Mouse (Mus musculus): ENCODE results near the gene Brd3.
"Not testable (repeated sequence)": the region's sequence is repeated elsewhere in the genome, so short reads cannot be mapped to it uniquely, and the experiment has no call there.

Gene Brd3

DNA sequence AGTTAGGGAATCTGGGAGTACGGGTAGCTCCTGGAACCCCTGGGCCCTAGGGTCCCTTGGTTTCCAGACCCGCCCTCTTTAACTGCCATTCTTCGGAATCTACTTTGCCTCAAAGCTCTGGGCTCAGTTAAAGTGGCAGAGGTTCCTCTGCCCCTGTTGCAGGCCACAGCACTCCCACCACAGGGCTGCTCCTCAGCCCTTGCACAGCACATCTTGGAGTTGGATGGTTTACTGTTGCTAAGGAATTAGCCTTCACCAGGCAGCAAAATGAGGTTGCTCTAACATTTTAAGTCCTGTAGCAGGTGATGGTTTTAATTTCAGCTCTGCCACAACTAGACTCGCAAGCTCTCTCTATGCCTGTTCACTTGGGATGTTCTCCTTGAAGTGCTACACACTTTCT is at the start of gene Brd3:
Brd3 (minus strand) TSS at position 101 of the 400 bp plus-strand sequence.
- DNase-seq (ENCODE audit: low spot score in 2 of 2): no peak

DNA sequence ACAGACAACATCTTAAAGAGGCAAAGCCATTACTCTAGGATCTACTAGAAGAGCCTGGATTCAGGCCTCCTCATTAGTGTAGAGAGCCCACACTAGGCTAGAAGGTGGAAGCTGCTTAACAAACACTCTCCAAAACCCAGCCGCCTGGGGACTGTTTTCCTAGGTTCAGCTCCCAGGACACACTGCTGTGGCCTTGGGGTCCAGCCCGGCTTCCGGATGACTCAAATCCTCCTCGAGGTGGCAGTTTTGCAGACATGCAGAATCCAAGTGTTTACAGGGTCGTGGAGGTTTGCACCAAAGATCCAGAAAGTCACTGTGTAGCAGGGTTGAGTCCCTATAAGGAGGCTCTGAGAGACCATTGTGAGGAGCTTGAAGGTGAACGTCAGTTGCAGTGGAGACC is 49.5 kb upstream of the Brd3 start:
- no peak for DNase-seq (ENCODE audit: low spot score in 2 of 2)

DNA sequence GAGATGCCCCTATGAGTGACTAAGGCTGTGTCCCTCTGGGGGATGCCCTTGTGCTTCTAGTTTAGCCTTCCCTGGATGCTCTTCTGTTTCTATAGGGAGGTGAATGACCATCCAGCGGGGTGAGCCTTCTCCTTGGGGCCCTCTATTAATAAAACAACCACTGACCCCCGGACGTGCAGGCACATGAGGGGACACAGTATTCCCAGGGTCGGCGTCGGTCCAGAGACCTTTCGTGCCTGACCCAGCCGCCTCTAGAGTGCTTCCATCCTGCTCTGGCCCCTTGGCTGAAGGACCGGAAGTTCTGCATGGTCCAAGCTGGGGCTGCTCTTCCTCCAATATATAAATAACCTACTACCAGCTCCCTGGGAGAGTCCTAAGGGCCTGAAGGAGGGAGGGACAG is 46.8 kb upstream of the Brd3 start:
- DNase-seq (ENCODE audit: low spot score in 2 of 2): no peak

DNA sequence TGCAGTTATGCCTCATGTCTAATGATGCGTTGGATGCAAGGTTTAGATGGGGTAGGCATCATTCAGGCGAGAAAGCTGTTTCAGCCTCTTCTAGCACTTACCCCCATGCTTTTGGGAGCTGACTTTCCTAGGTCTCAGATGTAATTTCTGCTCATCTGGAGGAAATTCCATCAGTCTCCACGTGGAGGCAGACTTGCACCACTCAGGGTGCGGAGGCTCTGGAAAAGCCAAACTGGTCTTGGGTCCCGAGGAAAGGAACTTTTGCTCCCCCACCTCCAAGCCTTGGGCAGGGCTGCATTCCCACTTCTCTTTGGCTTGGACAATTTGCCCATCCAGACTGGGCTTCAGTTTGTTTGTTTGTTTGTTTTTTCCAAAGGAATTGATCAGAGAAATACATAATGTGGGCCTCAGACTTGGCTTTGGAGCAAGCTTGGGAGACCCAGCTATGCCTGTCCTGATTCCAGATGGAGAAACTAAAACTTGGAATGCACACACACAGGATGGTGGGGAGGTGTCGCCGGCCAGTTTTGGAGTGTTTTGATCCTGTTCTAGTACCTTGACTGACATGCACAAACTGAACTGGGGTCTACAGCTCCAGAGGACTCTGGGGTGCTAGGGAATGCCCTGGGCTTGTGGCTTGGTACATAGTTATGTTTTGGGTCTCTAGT is 45.3 kb upstream of the Brd3 start:
- peak; percentile 37 to 76 for DNase-seq (ENCODE audit: low spot score in 2 of 2)

DNA sequence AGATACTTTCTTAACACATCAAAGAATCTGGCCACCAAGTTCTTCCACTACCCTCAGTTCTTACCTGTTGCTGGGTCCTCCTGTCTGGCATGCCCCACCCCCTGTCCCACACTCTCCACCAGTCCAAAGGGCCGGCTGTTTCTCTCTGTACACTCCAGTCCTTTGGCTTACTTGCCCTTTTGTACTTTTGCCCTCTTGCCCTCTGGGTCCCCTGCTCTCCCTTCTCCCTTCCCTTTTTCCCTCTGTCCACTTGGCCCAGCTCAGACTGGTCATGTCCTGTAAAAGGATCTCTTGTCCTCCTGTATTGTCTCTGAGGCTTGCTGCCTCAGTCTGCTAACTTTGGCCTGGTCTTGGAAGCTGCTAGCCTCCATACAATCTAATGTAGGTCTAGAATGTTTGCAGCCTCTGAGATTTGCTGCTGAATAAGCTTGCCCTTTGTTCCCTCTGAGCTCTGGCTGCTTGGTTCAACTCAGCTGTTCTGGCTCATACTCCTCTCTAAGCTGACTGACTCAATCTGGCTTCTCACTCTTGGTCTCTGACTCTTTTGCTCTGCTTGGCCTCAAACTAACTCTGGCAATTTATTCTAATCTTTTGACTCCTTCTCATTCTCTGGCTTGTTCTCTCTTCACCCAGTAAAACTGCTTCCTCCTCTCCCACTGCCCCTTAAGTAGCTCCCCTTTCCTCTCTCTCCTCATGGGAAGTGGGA is 41.4 kb upstream of the Brd3 start:
- no peak for DNase-seq (ENCODE audit: low spot score in 2 of 2)

DNA sequence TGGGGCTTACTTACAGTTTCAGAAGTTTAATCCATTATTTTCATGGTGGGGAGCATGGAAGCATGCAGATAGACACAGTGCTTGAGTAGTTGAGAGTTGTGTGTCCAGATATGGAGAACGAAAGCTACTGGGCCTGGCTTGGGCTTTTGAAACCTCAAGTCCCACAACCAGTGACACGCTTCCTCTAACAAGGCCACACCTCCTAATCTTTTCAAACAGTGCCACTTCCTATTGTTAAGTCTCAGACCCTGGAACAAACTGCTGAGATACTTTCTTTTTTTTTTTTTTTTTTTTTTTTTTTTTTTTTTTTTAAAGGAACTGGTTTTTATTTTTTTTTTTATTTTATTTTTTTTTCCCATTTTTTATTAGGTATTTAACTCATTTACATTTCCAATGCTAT is 40.5 kb upstream of the Brd3 start:
- DNase-seq (ENCODE audit: low spot score in 2 of 2): no peak

DNA sequence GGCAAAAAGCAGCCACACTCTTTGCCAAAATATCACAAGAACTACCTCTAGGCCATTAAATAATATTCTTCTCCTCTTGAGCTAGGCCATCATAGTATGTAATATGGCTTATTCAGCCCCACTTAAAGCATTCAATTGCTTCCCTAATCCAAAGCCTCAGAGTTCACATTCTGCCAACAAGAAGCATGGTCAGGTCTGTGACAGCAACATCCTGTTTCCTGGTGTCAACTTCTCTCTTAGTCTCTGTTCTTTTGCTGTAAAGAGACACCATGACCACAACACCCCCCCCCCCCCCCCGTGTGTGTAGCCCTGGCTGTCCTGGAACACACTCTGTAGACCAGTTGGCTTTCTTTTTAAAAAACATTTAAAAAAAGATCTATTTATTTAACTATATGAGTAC is 39.9 kb upstream of the Brd3 start:
- DNase-seq (ENCODE audit: low spot score in 2 of 2): no peak

DNA sequence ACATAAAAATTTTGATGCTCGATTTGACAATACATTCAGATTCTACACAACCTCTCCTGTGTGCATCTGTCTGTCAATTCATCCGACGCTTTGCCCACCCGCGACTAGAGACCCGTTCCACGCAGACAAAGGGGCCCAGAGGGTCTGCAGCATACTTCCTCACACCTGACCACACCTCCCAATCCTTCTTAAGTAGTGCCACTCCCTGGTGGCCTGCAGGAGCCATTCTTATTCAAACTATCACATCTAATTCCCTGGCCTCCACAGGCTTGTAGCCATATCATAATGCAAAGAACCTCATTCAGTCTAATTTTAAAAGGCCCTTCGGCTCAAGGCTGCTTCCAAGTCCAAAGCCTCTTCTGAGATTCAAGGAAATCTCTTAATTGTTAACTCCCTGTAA is 38.6 kb upstream of the Brd3 start:
- DNase-seq (ENCODE audit: low spot score in 2 of 2): not testable (repeated sequence)

DNA sequence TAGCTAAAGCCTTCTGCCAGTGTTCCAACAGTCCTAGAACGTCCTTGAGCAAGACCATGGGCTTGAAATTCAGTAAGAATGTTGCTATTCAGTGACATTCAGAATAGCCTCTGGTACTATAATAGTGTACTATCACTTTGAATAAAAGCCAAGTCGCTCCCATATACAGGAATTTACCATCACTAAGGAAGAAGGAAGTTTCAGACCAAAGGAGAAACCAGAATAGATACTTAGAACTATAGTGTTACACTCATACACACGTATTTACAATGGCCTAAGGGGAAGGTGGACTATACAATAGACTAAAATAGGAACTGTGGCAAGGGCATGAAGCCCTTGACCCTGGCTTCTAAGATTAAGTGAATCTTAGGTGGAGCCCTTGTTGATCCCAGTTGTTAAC is 38.1 kb upstream of the Brd3 start:
- DNase-seq (ENCODE audit: low spot score in 2 of 2): not testable (repeated sequence)

DNA sequence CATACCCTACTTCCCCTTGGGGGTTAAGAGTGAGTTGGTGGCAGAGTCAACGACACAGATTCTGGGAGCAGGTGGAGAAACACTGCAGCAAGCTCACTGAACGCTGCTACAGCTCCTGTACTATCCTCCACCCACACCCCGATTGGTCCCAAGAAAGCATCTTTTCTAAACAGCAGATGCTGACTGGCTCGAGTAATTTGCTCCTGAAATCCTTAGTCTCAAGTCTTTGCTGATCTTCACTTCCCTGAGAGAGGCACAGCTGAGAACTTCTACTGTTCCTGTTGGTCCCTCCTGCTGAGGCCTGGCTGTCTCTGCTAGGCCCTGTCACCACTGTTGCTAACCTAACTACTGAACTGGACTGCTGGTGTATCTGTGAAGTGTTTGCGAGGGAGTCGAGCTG is 37.2 kb upstream of the Brd3 start:
- DNase-seq (ENCODE audit: low spot score in 2 of 2): no peak

DNA sequence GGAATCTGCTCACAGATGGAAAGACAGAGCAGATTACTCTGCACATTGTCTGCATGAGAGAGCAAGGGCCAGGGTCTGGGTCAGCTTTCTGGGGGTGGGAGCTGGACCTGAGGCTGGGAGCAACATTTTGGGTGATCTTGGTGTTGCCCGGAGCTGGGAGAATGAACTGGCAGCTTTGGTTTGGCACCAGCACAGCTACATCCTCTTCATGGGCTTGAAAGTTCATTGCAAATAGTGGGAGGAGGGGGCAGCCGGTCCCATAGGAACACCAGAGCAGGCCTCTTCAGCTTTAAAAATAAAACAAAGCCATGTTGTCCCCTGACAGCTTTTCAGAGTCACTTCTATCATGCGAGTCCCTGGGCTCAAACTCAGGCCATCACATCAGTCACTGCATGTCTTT is 33.8 kb upstream of the Brd3 start:
- no peak for DNase-seq (ENCODE audit: low spot score in 2 of 2)

DNA sequence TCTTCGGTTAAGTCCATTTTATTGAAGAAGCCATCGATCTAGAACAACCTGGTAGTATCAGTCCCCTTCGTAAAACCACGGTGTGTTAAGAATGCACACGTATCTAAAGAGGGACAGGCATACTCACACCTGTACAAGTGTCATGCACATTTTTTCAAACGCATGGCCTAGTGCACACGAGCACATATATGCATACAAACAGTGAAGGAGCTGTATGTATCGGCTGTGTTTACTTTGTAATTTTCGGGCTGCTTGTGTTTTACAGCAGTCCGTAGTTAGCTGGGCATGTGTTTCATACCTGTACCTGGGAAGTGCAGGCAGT is 33.0 kb upstream of the Brd3 start:
- no peak for DNase-seq (ENCODE audit: low spot score in 2 of 2)

DNA sequence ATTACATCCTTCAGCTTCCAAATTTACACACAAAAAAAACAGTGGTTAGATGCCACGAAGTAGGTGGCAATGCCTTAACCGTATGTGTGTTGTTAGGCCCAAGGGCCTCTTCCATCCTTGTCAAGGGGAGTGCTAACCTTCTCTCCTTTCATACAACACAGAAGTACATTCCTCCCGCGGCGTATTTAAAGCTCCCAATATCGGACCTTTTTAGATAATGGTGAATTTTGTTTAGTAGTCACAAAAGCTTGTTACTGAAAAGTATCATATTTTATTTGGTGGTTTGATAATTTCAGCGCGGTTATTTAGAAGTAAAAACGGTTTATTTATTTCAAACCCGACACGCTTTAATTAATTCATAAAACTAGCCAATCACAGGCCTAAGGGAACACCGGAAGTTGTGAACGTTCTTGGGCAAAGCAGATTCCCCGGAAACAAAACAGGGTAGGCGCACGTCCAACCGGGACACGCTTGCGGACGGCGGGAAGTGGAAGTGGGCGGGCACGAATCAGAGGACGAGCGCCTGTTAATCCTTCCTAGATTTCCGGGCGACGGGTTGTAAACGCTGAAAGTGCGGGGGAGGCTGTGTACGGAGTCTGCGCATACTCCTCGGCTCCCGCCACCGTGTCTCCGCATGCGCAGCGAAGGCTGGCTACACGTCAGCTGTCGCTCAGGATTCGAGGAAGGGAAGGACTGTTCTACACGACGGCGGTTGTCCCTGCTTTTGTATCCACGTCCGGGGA is 32.5 kb upstream of the Brd3 start:
- DNase-seq (ENCODE audit: low spot score in 2 of 2): peak; percentile 89 to 93

DNA sequence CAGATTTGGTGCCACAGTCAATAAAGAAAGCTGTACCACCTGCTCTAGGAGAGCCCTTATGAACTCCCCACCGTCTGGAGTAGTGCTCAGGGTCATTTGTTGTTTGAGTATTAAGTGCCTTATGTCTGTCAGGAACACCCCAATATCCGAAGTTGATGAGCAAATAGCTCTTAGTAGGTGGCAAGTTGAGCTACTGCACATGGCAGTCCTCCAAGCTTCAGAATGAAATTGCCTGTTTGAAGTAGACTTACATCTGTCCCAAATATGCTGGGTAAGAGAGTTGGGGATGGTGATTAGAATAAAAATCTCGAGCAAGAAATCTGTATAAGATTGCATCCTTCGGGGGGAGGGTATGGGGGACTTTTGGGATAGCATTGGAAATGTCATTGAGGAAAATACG is 31.9 kb upstream of the Brd3 start:
- DNase-seq (ENCODE audit: low spot score in 2 of 2): no peak

DNA sequence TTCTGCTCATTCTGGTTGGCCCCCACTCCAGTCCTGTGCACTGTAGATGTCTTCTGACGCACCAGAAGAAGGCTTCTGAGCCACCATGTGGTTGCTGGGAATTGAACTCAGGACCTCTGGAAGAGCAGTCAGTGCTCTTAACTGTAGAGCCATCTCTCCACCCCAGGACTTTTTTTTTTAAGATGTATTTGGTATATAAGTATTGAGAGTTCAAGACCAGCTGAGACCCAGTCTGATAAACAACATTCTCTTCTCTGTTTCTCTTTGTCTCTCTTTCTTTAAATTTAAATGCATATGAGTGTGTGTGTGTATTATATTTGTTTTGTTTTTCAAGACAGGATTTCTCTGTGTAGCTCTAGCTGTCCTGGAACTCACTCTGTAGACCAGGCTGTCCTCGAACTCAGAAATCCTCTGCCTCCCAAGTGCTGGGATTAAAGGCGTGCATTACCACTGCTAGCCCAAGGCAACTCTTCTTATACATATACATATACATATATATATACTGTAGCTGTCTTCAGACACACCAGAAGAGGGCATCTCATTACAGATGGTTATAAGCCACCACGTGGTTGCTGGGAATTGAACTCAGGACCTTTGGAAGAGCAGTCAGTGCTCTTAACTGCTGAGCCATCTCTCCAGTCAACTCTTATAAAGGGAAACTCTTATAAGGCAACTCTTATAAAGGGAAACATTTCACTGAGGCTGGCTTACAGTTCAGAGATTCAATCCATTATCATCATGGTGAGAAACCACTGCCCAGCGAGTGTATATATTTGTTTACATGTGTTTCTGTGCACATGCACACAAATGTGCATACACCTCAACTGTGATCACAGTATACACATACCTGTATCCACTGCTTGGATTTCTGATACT is 31.2 kb upstream of the Brd3 start:
- not testable (repeated sequence) for DNase-seq (ENCODE audit: low spot score in 2 of 2)

DNA sequence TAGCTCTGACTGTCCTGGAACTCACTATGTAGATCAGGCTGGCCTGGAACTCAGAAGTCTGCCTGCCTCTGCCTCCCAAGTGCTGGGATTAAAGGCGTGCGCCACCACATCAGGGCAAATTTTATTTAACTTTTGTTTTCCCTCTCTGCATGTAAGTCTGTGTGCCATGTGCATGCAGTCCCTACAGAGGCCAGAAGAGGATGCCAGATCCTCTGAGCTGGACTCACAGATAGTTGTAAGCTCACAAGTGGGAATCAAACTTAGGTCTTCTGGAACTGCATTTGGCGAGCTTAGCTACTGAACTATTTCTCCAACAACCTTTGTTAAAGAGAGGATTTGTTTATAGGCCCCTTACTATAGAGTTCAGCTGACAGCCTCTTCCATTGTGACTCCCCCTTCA is 10.8 kb upstream of the Brd3 start:
- no peak for DNase-seq (ENCODE audit: low spot score in 2 of 2)

DNA sequence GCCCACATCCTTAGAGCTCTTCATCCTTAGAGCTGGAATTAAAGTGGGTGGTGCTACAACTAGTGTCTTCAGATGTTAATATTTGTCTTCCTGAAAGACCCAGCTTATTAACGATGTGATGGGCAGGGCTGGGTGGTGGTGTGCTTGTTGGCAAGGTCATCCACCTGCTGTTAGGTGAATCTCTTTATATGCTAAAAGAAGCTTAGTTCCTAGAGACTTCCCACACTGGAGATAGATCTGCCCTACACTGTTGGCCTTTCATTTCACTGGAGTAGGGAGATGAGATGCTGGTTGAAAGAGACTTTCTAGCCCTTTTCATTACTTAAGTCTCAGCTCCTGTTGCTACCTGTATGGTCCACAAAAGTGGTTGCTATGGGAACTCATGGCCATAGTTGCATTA is 8.8 kb upstream of the Brd3 start:
- no peak for DNase-seq (ENCODE audit: low spot score in 2 of 2)

DNA sequence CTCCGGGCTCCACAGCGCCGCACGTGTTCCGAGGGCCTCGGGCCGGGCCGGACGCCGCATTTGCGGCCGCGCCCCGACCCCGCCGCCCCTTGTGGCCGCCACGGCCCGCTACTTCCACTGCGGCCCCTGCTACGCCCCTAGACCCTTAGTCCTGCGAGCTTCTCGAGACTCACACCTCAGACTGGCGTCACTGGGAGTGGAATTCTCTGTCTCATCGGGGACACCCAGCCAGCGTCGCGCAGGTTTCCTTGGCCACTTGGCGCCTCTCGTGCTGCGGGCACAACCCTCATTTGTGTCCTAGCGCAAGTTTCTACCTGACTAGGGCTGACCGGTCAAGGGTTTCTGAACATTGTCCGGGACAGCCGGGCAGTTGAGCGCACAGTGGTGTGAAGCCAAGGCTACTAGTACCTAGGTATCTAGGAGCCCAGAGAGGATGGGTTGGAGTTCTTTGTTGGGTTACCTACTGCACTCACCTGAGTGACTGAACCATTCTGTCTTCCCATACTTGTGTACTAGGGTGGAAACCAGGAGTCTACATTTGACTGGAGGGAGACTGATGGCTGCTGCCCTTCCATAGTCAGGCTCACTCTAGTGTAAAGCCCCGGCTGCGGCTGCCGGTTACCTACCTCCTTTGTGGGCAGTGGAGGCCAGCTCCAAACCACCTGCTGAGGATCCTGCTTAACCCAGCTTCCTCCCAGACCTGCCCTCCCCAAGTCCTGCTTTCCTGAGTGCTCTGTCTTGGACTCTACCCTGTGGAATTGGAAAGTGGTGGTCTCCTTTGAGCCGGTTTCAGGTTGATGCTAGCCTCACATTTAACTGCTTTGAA is 8.1 kb upstream of the Brd3 start:
- DNase-seq (ENCODE audit: low spot score in 2 of 2): peak in 1 of 2 experiments; percentile 28

DNA sequence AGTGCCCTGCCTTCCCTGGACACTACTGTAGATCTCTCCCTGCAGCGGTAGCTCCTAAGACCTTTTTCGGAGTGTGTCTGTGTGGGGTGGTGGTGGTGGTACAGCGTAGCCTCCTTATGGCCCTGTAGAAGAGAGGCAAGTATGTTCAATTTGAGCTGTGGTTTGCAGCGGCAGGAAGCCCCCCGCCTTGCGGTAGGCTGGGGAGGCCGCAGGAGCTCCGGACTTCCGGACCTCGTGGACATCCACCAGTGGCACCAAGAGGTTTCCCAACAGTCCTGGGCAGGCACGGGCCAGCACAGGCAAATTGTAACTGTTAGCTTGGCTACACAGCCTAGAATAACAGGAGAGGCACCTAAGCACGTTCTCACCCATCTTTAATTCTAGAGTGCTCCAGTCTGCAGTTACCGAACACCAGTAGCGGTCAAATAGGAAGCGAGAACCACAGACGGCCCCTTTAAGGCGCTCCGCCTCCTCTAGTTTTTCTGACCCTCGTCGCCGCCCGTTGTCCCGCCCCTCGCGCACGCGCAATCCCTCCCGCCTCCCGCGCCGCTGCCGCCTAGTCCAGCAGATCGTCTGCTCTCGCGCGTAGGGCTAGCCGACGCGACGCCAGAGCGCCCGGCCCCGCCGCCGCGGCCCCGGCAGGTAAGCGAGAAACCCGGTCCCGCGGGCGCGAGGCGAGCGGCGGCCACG is 7.3 kb upstream of the Brd3 start, which contains the start of gene Wdr5:
Wdr5 (plus strand) TSS at position 519 of the 690 bp plus-strand sequence.
- peak; percentile 98 to 100 for DNase-seq (ENCODE audit: low spot score in 2 of 2)

DNA sequence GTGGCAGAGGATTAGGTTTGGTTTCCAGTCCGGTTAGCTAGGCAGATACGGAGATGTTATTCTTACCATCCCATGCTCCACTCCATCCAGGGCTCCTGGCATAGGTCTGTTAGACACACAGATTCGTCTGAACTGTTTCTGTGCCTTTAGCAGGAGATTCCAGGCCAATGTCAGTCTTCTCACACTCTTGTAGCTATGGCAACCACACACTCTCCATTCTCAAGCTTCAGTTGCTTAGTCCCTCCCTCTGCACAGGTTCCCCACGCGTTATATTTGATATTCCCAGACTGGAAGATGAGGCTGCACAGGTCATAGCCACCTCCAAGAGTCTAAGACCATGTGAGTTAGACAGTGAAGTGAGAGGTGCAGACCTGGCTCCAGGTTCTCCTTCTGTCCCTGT is 6.4 kb upstream of the Brd3 start:
- no peak for DNase-seq (ENCODE audit: low spot score in 2 of 2)

DNA sequence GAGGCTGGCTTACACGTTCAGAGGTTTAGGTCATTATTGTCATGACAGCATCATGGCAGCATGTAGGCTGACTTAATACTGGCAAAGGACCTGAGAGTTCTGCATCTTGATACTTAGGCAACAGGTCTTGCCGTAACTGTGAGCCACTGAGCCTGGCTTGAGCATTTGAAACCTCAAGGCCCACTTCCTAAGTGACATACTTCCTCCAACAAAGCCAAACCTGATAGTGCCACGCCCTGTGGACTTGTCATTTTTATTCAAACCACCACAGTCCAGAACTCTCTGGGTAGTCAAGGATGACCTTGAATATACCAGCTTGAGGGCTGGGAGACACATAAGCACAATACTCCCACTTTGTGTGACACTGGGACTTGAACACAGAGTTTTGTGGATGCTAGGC is 5.4 kb upstream of the Brd3 start:
- DNase-seq (ENCODE audit: low spot score in 2 of 2): no peak

Measured in spleen, postnatal 4 days (tissue).